Mouse (Mus musculus) layer of hippocampus, postnatal 36 days (tissue): Measurements from ENCODE around the gene Apoc4. TPM values are rescaled to one million over a fixed set of nuclear protein-coding genes. Genes with fewer than 3 reads are reported as not detected.
"Not testable (repeated sequence)": the region's sequence is repeated elsewhere in the genome, so short reads cannot be mapped to it uniquely, and the experiment has no call there.

Source experiments
- DNase-seq, 2 experiments: peaks; one replicate each; pipeline ENCODE4 v3.0.0; 2022
- total RNA-seq, 2 experiments: library from RNA; stranded (reverse); gene quantifications; 2 replicates each; pipeline ENCODE4 v1.2.3; 2021

The Apoc4 gene
- total RNA-seq, 2 experiments from 2014 or later: not detected

- DNase-seq: peak; percentile 65 to 77
Measured at GRCm38 (mm10) chr7:19698907-19699826, 17.9 kb upstream of the Apoc4 start, which contains the start of gene Apoe. Gene Apoe (minus strand): TSS chr7:19699188.

- DNase-seq: no peak
Measured at GRCm38 (mm10) chr7:19697949-19698906, 16.9 kb upstream of the Apoc4 start.

GRCm38 (mm10) chr7:19696336-19696873, 15.1 kb upstream of the Apoc4 start:
- DNase-seq: no peak

GRCm38 (mm10) chr7:19695881-19696280, 14.6 kb upstream of the Apoc4 start:
- DNase-seq: no peak

- no peak for DNase-seq
Measured at GRCm38 (mm10) chr7:19695213-19695594, 13.9 kb upstream of the Apoc4 start.

DNA sequence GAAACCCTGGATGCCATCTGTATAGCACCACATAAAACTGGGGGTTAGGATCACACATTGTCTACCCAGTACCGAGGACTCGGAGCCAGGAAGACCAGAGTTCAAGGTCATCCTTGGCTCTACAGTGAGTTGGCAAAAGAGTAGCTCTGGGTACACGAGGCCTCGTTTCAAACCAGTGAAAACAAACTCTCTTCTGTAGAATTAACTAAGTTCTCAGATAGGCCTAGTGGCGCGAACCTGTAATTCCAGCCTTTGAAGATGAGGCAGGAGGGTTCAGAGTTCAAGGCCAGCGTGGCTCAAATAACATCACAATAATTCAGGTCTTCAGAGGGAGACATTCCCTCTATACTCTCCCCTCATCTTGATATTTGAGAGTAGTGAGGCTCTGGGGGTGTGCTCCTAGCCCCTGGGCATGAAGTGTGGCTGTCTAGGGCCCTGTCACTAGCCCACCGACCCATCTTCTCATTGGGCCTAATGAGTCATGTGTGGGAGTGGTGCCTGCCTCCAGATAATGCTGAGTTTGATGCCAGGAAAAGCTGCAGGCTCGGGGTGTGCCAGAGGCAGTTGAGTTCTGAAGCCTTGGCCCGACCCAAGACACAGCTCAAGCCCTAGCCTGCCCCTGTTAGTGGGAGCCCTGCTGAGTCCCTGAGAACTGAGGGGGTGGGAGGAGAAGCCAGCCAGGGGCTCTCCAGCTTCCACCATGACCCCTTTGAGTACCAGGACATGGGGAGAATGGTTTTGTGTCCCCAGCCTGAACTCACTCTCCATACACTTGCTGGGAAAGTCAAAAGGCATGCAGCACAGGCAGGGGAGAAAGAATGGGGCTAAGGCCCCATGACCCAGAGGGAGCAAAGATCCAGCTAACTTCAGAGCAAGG, 13.3 kb upstream of the Apoc4 start:
- no peak for DNase-seq

DNA sequence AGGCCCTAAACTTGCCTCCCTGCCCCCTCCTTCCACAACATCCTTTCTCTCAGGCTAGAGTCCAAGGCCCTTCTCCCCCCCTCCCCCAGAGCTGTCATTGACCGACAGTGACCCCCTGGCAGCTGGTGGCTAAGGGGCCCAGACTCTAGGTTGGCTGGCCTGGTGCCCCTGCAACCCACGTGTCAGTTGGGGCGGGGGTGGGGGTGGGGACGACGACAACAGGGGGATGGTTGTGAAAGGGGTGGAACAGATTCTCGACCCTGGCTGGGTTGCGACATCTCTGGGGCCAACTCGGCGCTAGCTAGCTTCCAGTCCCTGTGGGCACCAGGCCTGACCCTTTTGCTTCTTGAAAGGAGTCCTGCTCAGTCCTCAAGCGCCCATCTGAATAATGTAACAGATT, 12.1 kb upstream of the Apoc4 start:
- no peak for DNase-seq

GRCm38 (mm10) chr7:19691873-19692865, 10.9 kb upstream of the Apoc4 start, which contains the start of gene Apoc1:
Gene Apoc1 (minus strand): TSS chr7:19692660.
- no peak for DNase-seq

- DNase-seq: no peak
Measured at GRCm38 (mm10) chr7:19691434-19691833, 10.2 kb upstream of the Apoc4 start.

GRCm38 (mm10) chr7:19690845-19691244, 9.6 kb upstream of the Apoc4 start:
- DNase-seq: no peak

DNA sequence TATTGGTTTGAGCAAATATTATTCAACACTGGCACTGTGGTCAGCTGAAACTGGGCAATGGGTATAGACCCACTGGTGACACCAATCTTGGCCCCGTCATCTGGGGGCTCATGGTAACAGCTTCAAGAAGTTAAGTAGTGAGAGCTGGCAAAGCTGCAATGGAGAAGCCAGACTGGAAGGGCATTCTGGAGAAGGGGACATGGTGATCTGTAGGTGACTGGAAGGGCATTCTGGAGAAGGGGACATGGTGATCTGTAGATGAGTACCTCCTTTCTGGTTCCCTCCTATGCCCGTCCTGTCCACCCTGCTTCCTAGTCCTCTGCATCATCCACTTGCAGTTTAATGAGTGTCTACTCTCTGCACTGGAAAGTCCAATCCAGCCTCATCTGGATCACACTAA, 7.3 kb upstream of the Apoc4 start:
- DNase-seq: no peak

- DNase-seq: no peak
Measured at GRCm38 (mm10) chr7:19688101-19688500, 6.8 kb upstream of the Apoc4 start.

DNA sequence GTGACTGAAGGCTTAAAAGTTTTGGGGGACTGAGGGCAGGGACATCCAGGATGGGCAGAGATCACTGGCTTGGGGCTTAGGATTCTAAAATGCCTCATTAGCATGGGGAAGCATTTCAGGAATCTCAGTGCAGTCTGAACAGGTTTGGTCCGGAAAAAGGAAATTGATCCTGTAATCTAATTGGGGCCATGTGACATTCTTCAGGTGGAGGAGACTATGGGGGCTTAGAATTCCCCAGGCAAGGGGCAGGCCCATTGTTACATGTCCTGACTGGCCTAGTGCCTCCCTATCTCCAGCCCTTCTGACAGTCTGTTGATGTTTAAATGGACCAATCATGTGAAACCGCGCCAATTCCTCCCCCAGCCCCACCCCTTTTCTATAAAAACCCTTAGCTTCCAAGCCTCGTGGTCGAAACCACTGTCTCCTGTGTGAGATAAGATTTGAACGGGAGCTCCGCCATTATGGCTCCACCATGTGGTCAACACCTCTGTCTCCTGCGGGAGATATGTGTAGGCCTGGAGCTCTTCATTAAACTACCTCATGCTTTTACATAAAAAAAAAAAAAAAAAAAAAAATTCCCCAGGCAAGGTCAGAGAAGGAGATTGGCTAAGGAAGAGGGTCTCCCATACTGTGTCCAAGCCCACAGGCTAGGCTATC, 5.8 kb upstream of the Apoc4 start:
- DNase-seq: not testable (repeated sequence)

DNA sequence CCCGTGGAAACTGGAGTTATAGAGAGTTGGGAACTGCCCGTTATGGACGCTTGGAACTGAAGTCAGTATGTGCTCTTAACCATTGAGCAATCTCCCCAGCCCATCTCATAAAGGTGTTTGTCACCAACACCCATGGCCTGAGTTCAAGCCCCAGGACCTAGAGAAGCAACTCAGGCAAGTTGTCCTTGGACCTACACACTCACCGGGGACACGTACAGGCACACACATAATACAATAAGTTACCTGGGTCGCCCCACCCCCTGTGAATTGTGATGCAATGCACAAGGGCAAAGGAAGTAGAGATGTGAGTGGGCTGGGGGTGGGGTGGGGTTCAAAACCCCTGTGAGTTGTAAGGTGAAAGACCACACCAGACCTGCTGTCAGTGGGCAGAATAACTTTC, 5.2 kb upstream of the Apoc4 start:
- no peak for DNase-seq

DNA sequence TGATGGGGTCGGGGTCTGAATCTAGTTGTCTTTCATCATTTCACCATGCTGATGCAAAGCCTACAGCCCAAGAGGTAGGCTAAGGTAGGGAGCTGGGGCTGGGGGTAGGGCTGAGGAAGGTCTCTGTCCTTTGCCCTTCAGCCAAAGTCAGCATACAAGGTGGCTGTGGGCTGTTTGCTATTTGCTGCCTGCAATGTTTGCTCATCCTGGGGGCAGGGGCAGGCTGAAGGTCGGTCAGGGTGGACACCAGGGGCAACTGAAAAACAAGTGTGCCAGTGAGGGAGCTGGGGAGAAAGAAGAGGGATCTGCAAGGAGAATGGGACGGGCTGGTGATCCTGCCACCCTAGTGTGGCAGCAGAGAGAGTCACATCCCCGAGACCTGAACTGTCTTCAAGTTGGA, 4.1 kb upstream of the Apoc4 start:
- no peak for DNase-seq

- DNase-seq: no peak
Measured at GRCm38 (mm10) chr7:19683771-19684201, 2.5 kb upstream of the Apoc4 start.

DNA sequence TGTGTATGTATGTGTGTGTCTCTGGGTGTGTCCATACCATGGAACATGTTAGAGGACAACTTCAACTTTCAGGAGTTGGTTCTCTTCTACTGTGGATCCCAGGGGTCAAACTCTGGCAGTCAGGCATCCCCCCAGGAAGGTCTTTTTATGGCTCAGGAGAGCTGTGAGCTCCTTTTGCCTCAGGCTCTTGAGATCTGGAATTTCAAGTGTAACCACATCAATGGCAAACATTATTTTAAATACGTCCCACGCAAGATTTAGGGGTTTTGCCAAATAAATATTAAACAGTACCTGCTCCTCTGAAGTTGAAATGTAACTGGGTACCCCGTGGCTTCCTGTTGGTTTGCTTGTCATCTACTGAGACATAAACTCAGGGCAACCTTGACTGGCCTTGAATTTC, 1.7 kb upstream of the Apoc4 start:
- DNase-seq: no peak

GRCm38 (mm10) chr7:19680702-19681101, 577 bp downstream of the Apoc4 start:
- no peak for DNase-seq

GRCm38 (mm10) chr7:19678901-19679300, 2.4 kb downstream of the Apoc4 start:
- DNase-seq: no peak

DNA sequence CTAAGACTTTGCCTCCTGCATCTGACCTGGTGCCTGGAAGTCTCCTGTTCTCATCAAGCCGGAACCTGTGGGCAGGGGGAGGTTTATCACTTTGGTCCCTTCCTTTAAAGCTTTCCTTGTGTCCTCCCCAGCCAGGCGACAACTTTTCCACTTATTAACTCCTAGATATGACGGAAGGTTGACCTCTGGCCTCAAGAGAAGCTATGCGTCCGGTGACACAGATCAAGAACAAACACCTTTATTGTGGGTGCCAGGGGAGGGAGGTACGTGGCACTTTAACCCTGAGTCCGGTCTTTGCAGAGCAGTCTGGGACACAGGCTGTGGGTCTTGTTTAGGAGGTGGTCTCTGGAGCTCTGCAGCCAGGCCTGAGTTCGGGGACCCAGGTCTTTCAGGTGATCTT, 3.4 kb downstream of the Apoc4 start, which contains the start of gene Apoc2:
Gene Apoc2, minus strand, starts transcription at position 70 of the 400 bp plus-strand sequence.
- DNase-seq: no peak
